Mouse (Mus musculus) liver, postnatal 0 days (tissue): ENCODE measurements around the gene Kiss1r.

Experiments used
- CTCF ChIP-seq: sonication (generic); IDR thresholded peaks from 2 replicates; pipeline ENCODE4 v1.5.1; 2016; ENCODE audit warnings: antibody characterized with exemption, low read depth
- EP300 ChIP-seq: IDR thresholded peaks from 2 replicates; pipeline ENCODE4 v1.6.1; 2016; ENCODE audit warnings: antibody characterized with exemption, low read depth, mild to moderate bottlenecking

DNA sequence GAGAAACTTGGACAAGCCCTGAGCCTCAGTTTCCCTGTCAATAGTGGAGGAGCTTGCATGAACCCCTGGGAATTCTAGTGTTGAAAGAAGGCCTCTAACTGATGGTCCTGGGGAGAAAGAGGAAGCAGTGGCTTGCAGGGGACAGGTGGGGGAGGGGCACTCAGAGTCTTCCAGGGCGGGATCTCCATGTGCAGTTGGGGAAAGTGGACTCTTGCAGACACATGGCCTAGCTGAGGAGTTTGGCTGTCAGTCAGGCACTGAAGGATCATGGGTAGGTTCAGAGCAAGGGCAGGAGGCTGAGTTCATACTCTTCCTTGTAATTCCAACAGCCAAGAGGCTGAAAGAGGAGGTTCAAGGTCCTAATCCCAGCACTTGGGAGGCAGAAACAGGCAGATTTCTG is 39.6 kb upstream of the Kiss1r start:
- TF ChIP-seq CTCF (no peak), EP300 (no peak)
